Mouse (Mus musculus): ENCODE data around the gene Kmo.

- TF ChIP-seq POLR2A (IDR thresholded peaks at IDR 0.05; ENCODE audit: insufficient read depth, low read depth, low read length) (no peak), CTCF (IDR thresholded peaks at IDR 0.05) (no peak)
These were observed 10.2 kb downstream of the Kmo start for GRCm38 (mm10) chr1:175630345-175630744.
